Mouse (Mus musculus) thymus, adult 2 months (tissue): ENCODE measurements around the gene Klk11.

Experiments
- CTCF ChIP-seq: fragments of 200-500 bp; IDR thresholded peaks from 2 replicates; pipeline ENCODE4 v1.5.1; 2012; ENCODE audit warnings: mild to moderate bottlenecking, control low read depth, low read length, moderate library complexity, borderline replicate concordance; ENCODE audit not compliant: control insufficient read depth, poor library complexity, insufficient read depth; ENCODE audit errors: extremely low read depth
- POLR2A ChIP-seq: fragments of 200-500 bp; IDR thresholded peaks from 2 replicates; pipeline ENCODE4 v1.6.1; 2012; ENCODE audit warnings: mild to moderate bottlenecking, low read length, control low read depth, moderate library complexity; ENCODE audit not compliant: control insufficient read depth, poor library complexity, insufficient read depth; ENCODE audit errors: extremely low read depth

DNA sequence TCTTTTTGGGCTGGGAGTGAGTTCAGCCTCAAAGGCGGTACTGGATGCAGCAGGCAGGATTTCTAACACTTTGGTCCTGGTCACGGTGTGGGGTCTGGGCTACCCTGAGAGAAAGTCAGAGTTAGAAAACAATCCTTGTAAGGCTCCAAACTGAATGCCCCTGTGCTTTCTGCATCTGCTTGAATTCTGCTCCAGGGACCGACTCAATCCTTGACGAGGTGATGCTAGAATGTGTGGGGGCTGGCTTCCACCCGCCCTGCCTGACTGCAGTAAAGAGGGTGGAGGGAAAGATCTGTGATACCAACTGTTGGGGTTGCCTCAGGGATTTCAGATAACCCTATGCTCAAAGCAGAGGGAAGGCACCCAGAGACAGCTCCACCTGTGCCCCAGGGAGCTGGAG lies 36.6 kb downstream of the Klk11 start, which contains the start of gene Klk7:
- TF ChIP-seq CTCF (no peak), POLR2A (no peak)
